Mouse (Mus musculus) liver, postnatal 0 days (tissue): Measurements from ENCODE around the gene Slx4. TPM values are rescaled to one million over a fixed set of nuclear protein-coding genes. Genes with fewer than 3 reads are reported as not detected.
"Not testable (repeated sequence)": the region's sequence is repeated elsewhere in the genome, so short reads cannot be mapped to it uniquely, and the experiment has no call there.

Experiments
- ATAC-seq: fragments of 200-750 bp; cut with Nextera tagmentation; 2 replicates; pipeline ENCODE4 v1.8.0; 2017; ENCODE audit warnings: mild to moderate bottlenecking, moderate library complexity
- DNase-seq: peaks from one replicate; pipeline ENCODE4 v3.0.0-alpha.2; 2016
- H3K27ac ChIP-seq: fragments of 300-500 bp; sonication (generic); 2 replicates; pipeline ENCODE4 v1.5.1; 2014; ENCODE audit warnings: antibody characterized with exemption, moderate library complexity, mild to moderate bottlenecking, low read depth
- H3K27me3 ChIP-seq: fragments of 300-500 bp; sonication (generic); 2 replicates; pipeline ENCODE4 v1.6.1; 2014; ENCODE audit warnings: low read length, control low read depth, mixed read lengths; ENCODE audit not compliant: insufficient read depth
- H3K36me3 ChIP-seq: fragments of 300-500 bp; sonication (generic); replicated peaks from 2 replicates; pipeline ENCODE4 v1.6.1; 2014; ENCODE audit warnings: mild to moderate bottlenecking, control low read depth, low read length, moderate library complexity, mixed read lengths; ENCODE audit not compliant: insufficient read depth
- H3K4me1 ChIP-seq: fragments of 300-500 bp; sonication (generic); 2 replicates; pipeline ENCODE4 v1.6.1; 2014; ENCODE audit warnings: antibody characterized with exemption, mild to moderate bottlenecking, control low read depth; ENCODE audit not compliant: insufficient read depth
- H3K4me2 ChIP-seq: fragments of 300-500 bp; sonication (generic); 2 replicates; pipeline ENCODE4 v1.6.1; 2014; ENCODE audit warnings: low read depth, mild to moderate bottlenecking, low read length, moderate library complexity, mixed read lengths
- H3K4me3 ChIP-seq: fragments of 300-500 bp; sonication (generic); 2 replicates; pipeline ENCODE4 v1.5.1; 2014; ENCODE audit warnings: low read depth, low read length
- H3K9ac ChIP-seq: fragments of 300-500 bp; sonication (generic); replicated peaks from 2 replicates; pipeline ENCODE4 v1.6.1; 2014; ENCODE audit warnings: mild to moderate bottlenecking, moderate library complexity
- H3K9me3 ChIP-seq: fragments of 300-500 bp; sonication (generic); 2 replicates; pipeline ENCODE4 v1.6.1; 2016; ENCODE audit warnings: mild to moderate bottlenecking, control low read depth, low read length, mixed read lengths
- CTCF ChIP-seq: sonication (generic); IDR thresholded peaks from 2 replicates; pipeline ENCODE4 v1.5.1; 2016; ENCODE audit warnings: antibody characterized with exemption, low read depth
- EP300 ChIP-seq: IDR thresholded peaks from 2 replicates; pipeline ENCODE4 v1.6.1; 2016; ENCODE audit warnings: antibody characterized with exemption, low read depth, mild to moderate bottlenecking
- WGBS: fragments of 180-500 bp; shearing (Covaris S2); extraction: QIAGEN DNeasy Blood & Tissue Kit; methylation state at CpG from one replicate; pipeline ENCODE4 v1.1.7; 2014; ENCODE audit not compliant: insufficient replicate concordance; 5-methylcytosine and 5-hydroxymethylcytosine counted together
- polyA plus RNA-seq: library from polyadenylated mRNA; unstranded; fragments of >200 nt; fragmentation: Nextera tagmentation; extraction: Ambion mirVana; gene quantifications from 2 replicates; pipeline ENCODE4 v1.2.1, GENCODE M21; 2015

Slx4 gene
- polyA plus RNA-seq, 1 experiment from 2014 or later, result 2.9 TPM

GRCm38 (mm10) chr16:4030501-4030900 is 26.9 kb upstream of the Slx4 start:
- Histone ChIP-seq H3K9me3 (no peaks in the 10 kb centered on the region), H3K4me3 (no peak overlapping the region), H3K27ac (peak overlapping the region; percentile 78; the same call in 1 of the 2 replicates), H3K4me1 (peaks cover 13% of the 10 kb centered on the region), H3K9ac (no peak overlapping the region), H3K36me3 (no peaks in the 10 kb centered on the region), H3K27me3 (no peaks in the 10 kb centered on the region), H3K4me2 (no peak overlapping the region)
- ATAC-seq (no peak), DNase-seq (no peak)
- 90% methylated on average over 10 of the region's 10 CpGs for WGBS
- no peak for TF ChIP-seq CTCF
- TF ChIP-seq EP300, result no peak

GRCm38 (mm10) chr16:4029371-4029841 is 25.8 kb upstream of the Slx4 start:
- H3K4me2 ChIP-seq, result no peak overlapping the region
- 59% methylated on average over 5 of the region's 5 CpGs for WGBS
- H3K36me3 ChIP-seq, result no peaks in the 10 kb centered on the region
- peak overlapping the region; percentile 78 for H3K27ac ChIP-seq
- H3K27me3 ChIP-seq, result no peaks in the 10 kb centered on the region
- H3K4me3 ChIP-seq, result no peak overlapping the region
- H3K9me3 ChIP-seq, result no peaks in the 10 kb centered on the region
- H3K4me1 ChIP-seq, result peaks cover 13% of the 10 kb centered on the region
- ATAC-seq (peak; percentile 66), DNase-seq (peak; percentile 52)
- H3K9ac ChIP-seq, result no peak overlapping the region
- peak; percentile 29; the same call in 1 of the 2 replicates for TF ChIP-seq EP300
- TF ChIP-seq CTCF, result no peak

- 65% methylated on average over 3 of the region's 3 CpGs for WGBS
- H3K9ac ChIP-seq, result no peak overlapping the region
These were observed 23.6 kb upstream of the Slx4 start for GRCm38 (mm10) chr16:4027211-4027610.

GRCm38 (mm10) chr16:4026672-4027071 is 23.1 kb upstream of the Slx4 start:
- Histone ChIP-seq H3K9ac (no peak overlapping the region), H3K36me3 (no peaks in the 10 kb centered on the region), H3K4me2 (no peak overlapping the region), H3K9me3 (no peaks in the 10 kb centered on the region), H3K4me3 (no peak overlapping the region), H3K4me1 (peaks cover 11% of the 10 kb centered on the region; the same call in 1 of the 2 replicates), H3K27ac (no peak overlapping the region), H3K27me3 (no peaks in the 10 kb centered on the region)
- no peak for TF ChIP-seq EP300
- no peak for TF ChIP-seq CTCF
- DNase-seq (no peak), ATAC-seq (no peak)
- WGBS, result 48% methylated on average over 1 of the region's 1 CpGs

More at GRCm38 (mm10) chr16:4027211-4027610, 23.6 kb upstream of the Slx4 start:
- Histone ChIP-seq H3K4me3 (no peak overlapping the region), H3K4me2 (no peak overlapping the region), H3K36me3 (no peaks in the 10 kb centered on the region), H3K9me3 (no peaks in the 10 kb centered on the region), H3K4me1 (peaks cover 11% of the 10 kb centered on the region), H3K27ac (no peak overlapping the region), H3K27me3 (no peaks in the 10 kb centered on the region)
- DNase-seq (no peak), ATAC-seq (no peak)
- TF ChIP-seq CTCF, result no peak
- no peak for TF ChIP-seq EP300

GRCm38 (mm10) chr16:4022719-4023118 is 19.1 kb upstream of the Slx4 start:
- H3K27ac ChIP-seq, result no peak overlapping the region
- no peaks in the 10 kb centered on the region for H3K27me3 ChIP-seq
- H3K4me2 ChIP-seq, result no peak overlapping the region
- TF ChIP-seq CTCF, result no peak
- TF ChIP-seq EP300, result no peak
- WGBS, result 74% methylated on average over 4 of the region's 4 CpGs
- H3K36me3 ChIP-seq, result no peaks in the 10 kb centered on the region
- no peaks in the 10 kb centered on the region for H3K9me3 ChIP-seq
- H3K4me3 ChIP-seq, result no peak overlapping the region
- H3K4me1 ChIP-seq, result no peaks in the 10 kb centered on the region
- no peak for ATAC-seq
- no peak for DNase-seq
- H3K9ac ChIP-seq, result no peak overlapping the region

DNA sequence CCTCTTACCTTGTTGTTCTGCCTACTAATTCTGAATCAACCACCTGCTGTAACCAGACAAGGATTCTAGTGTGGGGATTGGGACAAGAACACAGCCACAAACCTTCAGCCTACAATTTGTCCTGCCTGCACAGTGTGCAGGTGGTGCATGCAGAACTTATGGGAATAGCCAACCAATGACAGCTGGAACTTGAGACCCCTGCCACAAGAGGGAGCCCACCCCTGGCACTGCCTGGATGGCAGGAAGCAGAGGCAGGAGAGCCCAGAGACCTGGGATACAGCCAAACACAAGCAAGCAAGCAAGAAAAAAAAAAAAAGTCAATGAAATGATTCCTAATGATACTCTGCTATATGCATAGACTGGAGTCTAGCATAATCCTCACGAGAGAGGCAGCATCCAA is 17.7 kb upstream of the Slx4 start:
- Histone ChIP-seq H3K36me3 (no peaks in the 10 kb centered on the region), H3K4me3 (no peak overlapping the region), H3K9me3 (no peaks in the 10 kb centered on the region), H3K27me3 (no peaks in the 10 kb centered on the region), H3K4me1 (no peaks in the 10 kb centered on the region), H3K27ac (no peak overlapping the region), H3K4me2 (no peak overlapping the region), H3K9ac (no peak overlapping the region)
- no peak for ATAC-seq
- TF ChIP-seq CTCF, result no peak
- TF ChIP-seq EP300, result no peak
- no peak for DNase-seq
- 73% methylated on average over 1 of the region's 1 CpGs for WGBS

DNA sequence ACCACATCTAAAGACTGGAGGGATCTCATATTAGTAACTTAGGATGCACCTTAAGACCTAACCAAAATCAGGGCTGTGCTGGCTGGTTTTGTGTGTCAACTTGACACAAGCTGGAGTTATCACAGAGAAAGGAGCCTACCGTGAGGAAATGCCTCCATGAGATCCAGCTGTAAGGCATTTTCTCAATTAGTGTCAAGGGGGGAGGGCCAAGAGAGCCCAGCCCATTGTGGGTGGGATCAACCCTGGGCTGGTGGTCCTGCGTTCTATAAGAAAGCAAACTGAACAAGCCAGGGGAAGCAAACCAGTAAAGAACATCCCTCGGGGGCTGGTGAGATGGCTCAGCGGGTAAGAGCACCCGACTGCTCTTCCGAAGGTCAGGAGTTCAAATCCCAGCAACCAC is 13.9 kb upstream of the Slx4 start:
- DNase-seq, H3K36me3 ChIP-seq, ATAC-seq, H3K27me3 ChIP-seq, H3K27ac ChIP-seq, H3K4me3 ChIP-seq, H3K9ac ChIP-seq, H3K9me3 ChIP-seq, H3K4me1 ChIP-seq, H3K4me2 ChIP-seq: not testable (repeated sequence)
- 80% methylated on average over 6 of the region's 6 CpGs for WGBS

DNA sequence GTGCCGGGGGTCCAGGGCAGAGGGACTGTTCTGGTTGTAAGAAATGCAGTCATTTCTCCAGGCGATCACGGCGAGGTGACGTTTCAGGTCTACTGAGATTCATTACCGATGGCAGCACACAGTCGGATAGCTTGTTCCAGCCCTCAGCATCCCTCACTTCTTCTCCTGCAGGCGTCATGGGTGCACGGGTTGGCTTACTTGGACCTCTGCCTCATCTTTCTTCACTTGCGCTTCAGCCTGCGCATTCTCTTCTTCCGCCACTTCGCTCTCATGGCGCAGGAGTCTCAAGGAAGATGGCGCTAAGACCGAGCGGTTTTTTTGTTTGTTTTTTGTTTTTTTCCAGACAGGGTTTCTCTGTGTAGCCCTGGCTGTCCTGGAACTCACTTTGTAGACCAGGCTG is 13.2 kb upstream of the Slx4 start:
- not testable (repeated sequence) for DNase-seq, H3K27ac ChIP-seq, H3K4me2 ChIP-seq, H3K9ac ChIP-seq, H3K4me1 ChIP-seq, ATAC-seq, H3K27me3 ChIP-seq, H3K9me3 ChIP-seq, H3K4me3 ChIP-seq, H3K36me3 ChIP-seq
- 72% methylated on average over 17 of the region's 17 CpGs for WGBS
